Mouse (Mus musculus) mature B cell (primary cell): ENCODE data around the gene Cox4i2.

ENCODE experiments used
- in situ Hi-C: fragments of 300-500 bp; cut with MboI; formaldehyde crosslinking; loops from 2 replicates; pipeline ENCODE4 v1.14.3; 2019

Cox4i2 gene

DNA sequence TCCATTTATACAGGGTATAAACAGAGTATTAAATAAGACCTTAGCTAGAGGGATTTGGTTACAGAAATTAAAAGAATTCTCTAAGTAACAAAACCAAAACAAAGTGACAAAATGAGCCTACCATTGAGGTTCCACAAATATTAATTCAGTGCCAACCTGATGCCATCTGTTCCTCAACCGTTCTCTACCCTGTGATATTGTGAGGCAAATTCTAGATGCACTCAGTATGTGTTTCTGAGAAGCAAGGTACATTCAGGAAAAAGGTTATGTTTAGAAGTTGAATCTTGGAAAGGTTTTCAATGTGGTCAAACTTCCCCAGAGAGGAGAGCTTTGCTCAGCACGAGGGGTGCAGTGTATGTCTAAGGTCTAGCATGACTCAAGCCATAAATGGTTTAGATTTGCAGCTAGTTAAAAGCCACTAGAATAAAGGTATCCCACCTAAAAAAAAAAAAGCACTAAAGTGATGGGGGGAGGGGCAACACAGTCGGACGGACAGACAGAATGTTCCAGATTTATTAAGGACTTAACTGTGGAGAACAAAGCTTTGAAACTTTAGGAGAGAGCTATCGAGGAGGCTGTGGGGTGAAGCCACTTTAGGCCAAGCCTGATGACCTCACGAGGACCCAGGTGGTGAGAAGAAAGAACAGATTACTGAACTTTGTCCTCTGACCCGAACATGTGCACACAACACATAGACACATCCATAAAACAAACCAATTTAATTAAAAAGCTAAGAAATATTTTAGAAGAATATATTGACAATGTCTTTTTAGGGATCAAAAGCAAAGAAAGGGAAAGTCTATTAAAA lies 46.2 kb downstream of the Cox4i2 start:
- in situ Hi-C loops = no loop called here

DNA sequence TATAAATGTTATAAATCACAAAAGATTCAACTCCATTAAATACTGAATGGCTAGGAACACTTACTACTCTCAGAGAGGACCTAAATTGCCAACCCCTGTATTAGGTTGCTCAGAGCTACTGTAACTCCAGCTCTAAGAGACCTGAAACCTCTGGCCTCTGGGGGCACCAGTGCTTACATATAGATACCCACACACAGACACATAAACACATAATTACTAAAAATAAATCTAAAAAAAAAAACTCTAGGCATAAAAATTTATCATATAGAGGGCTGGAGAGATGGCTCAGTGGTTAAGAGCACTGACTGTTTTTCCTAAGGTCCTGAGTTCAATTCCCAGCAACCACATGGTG lies 46.8 kb downstream of the Cox4i2 start:
- in situ Hi-C loops = no loop called here

GRCm38 (mm10) chr2:152802303-152802702 lies 48.3 kb downstream of the Cox4i2 start:
- in situ Hi-C loops = no loop called here

- in situ Hi-C loops = no loop called here
These were observed 49.1 kb downstream of the Cox4i2 start for GRCm38 (mm10) chr2:152803081-152803480.

- in situ Hi-C loops = no loop called here
These were observed 50.6 kb downstream of the Cox4i2 start for GRCm38 (mm10) chr2:152804408-152805110.

- in situ Hi-C loops = no loop called here
These were observed 51.1 kb downstream of the Cox4i2 start for GRCm38 (mm10) chr2:152805111-152805490.

DNA sequence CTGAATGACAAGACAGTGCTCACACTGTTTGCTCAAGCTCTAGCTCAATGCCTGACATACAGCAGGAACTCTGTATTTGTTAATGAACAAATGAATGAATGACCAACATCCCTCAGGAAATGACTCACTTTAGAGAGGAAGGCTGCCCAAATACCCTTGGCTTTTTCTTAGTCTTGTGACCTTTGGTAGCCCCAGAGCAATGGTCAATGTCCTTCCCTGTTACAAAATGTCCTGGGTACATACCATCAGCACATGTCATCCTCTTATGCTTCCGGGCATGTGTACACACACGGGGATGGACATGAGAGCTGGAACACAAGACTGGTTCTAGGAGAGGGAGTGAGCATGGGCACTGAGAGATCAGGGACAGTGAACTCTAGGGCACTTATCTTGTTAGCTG lies 52.1 kb downstream of the Cox4i2 start:
- in situ Hi-C loops = no loop called here

DNA sequence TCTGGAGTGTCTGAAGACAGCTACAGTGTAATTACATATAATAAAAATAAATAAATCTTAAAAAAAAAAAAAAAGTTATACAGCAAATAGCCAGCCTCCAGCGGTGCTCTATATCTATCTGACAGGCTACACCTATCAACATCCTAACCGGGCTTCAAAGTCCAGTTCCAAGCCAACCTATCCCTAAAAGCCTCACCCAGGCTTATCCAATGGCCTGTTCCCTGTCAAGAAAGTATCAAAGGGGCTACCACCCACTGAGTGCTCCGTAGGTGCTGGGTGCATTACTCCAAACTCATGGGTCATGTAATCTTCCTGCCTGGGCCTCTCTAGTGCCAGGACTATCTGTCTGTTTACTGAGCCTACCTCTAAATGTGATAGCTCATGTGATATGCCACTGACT lies 54.2 kb downstream of the Cox4i2 start:
- in situ Hi-C loops = no loop called here

DNA sequence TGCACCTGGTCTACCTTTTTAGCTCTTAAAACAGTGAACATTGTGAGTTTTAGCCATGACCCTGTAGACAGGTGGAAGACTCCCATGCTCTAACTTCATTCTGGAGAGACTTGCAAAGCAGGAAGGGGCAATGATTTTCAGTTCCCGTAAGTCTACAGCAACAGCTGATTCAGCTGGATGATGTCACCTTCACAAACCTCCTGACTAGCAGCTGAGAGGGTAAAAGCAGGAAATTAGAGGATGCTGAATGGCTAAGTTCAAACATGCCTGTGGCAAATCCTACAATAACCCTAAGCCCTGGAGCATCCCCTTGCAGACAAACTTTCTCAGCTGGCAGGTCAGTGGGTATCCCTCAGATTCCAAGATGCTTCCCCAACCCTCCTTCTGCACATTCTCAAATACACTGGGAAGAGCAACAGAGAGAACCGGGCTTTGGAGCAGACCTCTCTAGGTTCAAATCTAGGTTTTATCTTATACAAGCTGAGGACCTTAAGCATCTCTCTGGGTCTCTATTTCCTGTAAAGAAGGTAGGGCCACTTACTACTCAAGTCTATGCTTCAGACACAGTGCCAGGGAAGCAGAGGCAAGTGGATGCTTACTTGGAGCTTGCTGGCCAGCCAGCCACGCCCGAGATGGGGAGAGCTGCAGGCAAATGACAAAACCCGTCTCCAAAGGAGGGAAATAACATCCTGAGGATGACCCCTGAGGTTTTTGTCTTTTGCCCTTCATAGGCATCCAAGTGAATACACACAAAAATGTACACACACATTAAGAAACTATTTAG lies 56.4 kb downstream of the Cox4i2 start:
- in situ Hi-C loops = no loop called here

GRCm38 (mm10) chr2:152811336-152812165 lies 57.6 kb downstream of the Cox4i2 start:
- in situ Hi-C loops = no loop called here

DNA sequence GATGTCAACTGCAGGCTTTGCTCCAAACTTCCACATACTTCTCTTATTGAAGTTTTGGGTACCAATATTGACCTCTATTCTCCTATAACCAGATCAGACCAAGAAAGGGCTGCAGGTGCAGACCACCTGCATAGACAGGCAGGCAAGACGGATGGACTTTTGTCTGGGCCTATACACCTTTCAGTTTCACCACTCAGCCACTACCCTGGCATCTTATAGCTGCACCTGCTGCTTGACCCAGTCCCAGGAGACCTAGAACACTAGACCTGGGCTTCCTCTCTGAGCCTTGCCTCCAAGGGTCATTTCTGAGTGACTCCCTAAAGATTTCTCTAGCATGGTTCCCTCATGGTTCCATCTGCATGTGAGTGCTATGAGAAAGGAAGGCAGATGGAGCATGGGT lies 59.3 kb downstream of the Cox4i2 start:
- in situ Hi-C loops = no loop called here

GRCm38 (mm10) chr2:152814213-152814874 lies 60.4 kb downstream of the Cox4i2 start:
- in situ Hi-C loops = no loop called here
